Mouse (Mus musculus): ENCODE measurements at regions not wholly inside any gene's neighbourhood (a gene's known extent, or its start where the extent isn't known, plus 50 kb on each side); places are given as distances from the start of the nearest gene placed in this dataset.

- TF ChIP-seq CTCF (IDR thresholded peaks at IDR 0.05; ENCODE audit: low read depth) = no peak
- TF ChIP-seq EP300 (optimal IDR thresholded peaks at IDR 0.05) = no peak
Measured at GRCm38 (mm10) chr12:27826208-27826607, 483.8 kb upstream of the Sox11 start.

Measured in stomach, postnatal 0 days (tissue).